In the genomic region with DNA sequence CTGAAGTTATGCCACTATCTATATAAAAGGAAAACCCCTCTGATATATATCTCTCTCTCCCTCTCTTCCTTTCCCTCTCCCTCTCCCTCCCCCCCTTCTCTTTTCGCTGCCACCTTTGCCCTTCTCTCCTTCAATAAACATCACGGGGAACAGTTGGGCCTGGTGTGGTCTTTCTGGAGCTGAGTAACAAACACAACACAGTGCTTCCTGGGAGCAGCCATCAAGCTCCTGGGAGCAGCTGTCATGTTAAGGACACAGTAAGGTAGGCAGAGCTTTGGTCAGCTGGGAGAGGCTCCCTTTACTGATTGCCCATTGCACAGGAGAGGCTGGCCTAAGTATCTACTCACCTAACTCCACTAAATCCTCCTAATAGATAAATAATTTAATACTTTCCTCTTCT, we compare ENCODE assay signal across 14 mouse cellular contexts. TPM values are rescaled to one million over a fixed set of nuclear protein-coding genes. Genes with fewer than 3 reads are reported as not detected.
A peak's percentile ranks its signal among the peaks of the same experiment; 100 is the strongest.
ATAC-seq and TF ChIP-seq lines count a peak whose summit lies in the region.
"Had no signal": no experiment of that assay in that cellular context is flagged by ENCODE, and none has a peak within 500 bp of the region (broad histone marks: within the 10 kb centered on the region; RNA-seq: fewer than 3 reads in every experiment).

No protein-coding gene starts in this region.

- H3K9me3 ChIP-seq in liver, embryonic 15.5 days (replicated peaks): no peaks in the 10 kb centered on the region
- no peaks in the 10 kb centered on the region for H3K9me3 ChIP-seq in liver, embryonic 12.5 days (replicated peaks)
- H3K9me3 ChIP-seq in midbrain, embryonic 13.5 days: no peaks in the 10 kb centered on the region
- no peaks in the 10 kb centered on the region for H3K9me3 ChIP-seq in midbrain, embryonic 16.5 days (replicated peaks; ENCODE audit: control insufficient read depth, low read length, poor library complexity, severe bottlenecking)
- no peaks in the 10 kb centered on the region for H3K9me3 ChIP-seq in intestine, postnatal 0 days (ENCODE audit: control insufficient read depth)
- H3K9me3 ChIP-seq in heart, embryonic 11.5 days (replicated peaks; ENCODE audit: control insufficient read depth, low read length): no peaks in the 10 kb centered on the region
- H3K9me3 ChIP-seq: hindbrain, embryonic 10.5 days; kidney, embryonic 15.5 days; limb, embryonic 13.5 days; liver, embryonic 13.5 days; neural tube, embryonic 12.5 days had no signal

- no peak for TF ChIP-seq CTCF in intestine, postnatal 0 days (IDR thresholded peaks at IDR 0.05; ENCODE audit: low read depth)

- H3K4me1 ChIP-seq in liver, embryonic 15.5 days (replicated peaks): no peaks in the 10 kb centered on the region; the same call in none of the 2 replicates
- peaks cover 14% of the 10 kb centered on the region; the same call in 1 of the 2 replicates for H3K4me1 ChIP-seq in liver, embryonic 12.5 days
- peaks cover 29% of the 10 kb centered on the region for H3K4me1 ChIP-seq in midbrain, embryonic 13.5 days (replicated peaks)
- H3K4me1 ChIP-seq in midbrain, embryonic 16.5 days (ENCODE audit: control insufficient read depth, insufficient read depth, low read length): peaks cover 5% of the 10 kb centered on the region; the same call in 1 of the 2 replicates
- H3K4me1 ChIP-seq in intestine, postnatal 0 days (replicated peaks; ENCODE audit: control insufficient read depth, insufficient read depth, low read length): 0 out of 2 replicates have a peak, but pooled peaks cover 4% of the 10 kb centered on the region
- peaks cover 7% of the 10 kb centered on the region for H3K4me1 ChIP-seq in heart, embryonic 11.5 days (ENCODE audit: control insufficient read depth, insufficient read depth, low read length)

- H3K4me3 ChIP-seq in liver, embryonic 15.5 days (replicated peaks): no peak overlapping the region
- H3K4me3 ChIP-seq in liver, embryonic 12.5 days: no peak overlapping the region
- H3K4me3 ChIP-seq in midbrain, embryonic 13.5 days (replicated peaks): no peak overlapping the region
- H3K4me3 ChIP-seq in midbrain, embryonic 16.5 days (ENCODE audit: low read depth, low read length): no peak overlapping the region
- H3K4me3 ChIP-seq in intestine, postnatal 0 days (ENCODE audit: low read depth, low read length): no peak overlapping the region
- H3K4me3 ChIP-seq in heart, embryonic 11.5 days (ENCODE audit: low read depth, low read length): no peak overlapping the region
- H3K4me3 ChIP-seq: hindbrain, embryonic 10.5 days; kidney, embryonic 15.5 days; limb, embryonic 13.5 days; liver, embryonic 13.5 days; myocyte; neural tube, embryonic 12.5 days had no signal

- H3K27me3 ChIP-seq in liver, embryonic 15.5 days: no peaks in the 10 kb centered on the region
- no peaks in the 10 kb centered on the region; the same call in 1 of the 2 replicates for H3K27me3 ChIP-seq in liver, embryonic 12.5 days (replicated peaks)
- H3K27me3 ChIP-seq in midbrain, embryonic 13.5 days: no peaks in the 10 kb centered on the region
- no peaks in the 10 kb centered on the region for H3K27me3 ChIP-seq in midbrain, embryonic 16.5 days (ENCODE audit: control insufficient read depth, insufficient read depth, low read depth, low read length)
- no peaks in the 10 kb centered on the region for H3K27me3 ChIP-seq in intestine, postnatal 0 days (replicated peaks; ENCODE audit: control insufficient read depth, insufficient read depth, low read length)
- H3K27me3 ChIP-seq in heart, embryonic 11.5 days (ENCODE audit: control insufficient read depth, insufficient read depth, low read length): no peaks in the 10 kb centered on the region
- H3K27me3 ChIP-seq: kidney, embryonic 15.5 days; limb, embryonic 13.5 days; liver, embryonic 13.5 days; neural tube, embryonic 12.5 days had no signal

- ATAC-seq in liver, embryonic 15.5 days (ENCODE audit: insufficient read depth): peak; percentile 34; the same call in 1 of the 2 replicates
- no peak for ATAC-seq in liver, embryonic 12.5 days
- ATAC-seq in midbrain, embryonic 13.5 days: no peak
- no peak for ATAC-seq in midbrain, embryonic 16.5 days
- peak; percentile 33 for ATAC-seq in intestine, postnatal 0 days
- no peak for ATAC-seq in heart, embryonic 11.5 days (replicated peaks; ENCODE audit: insufficient number of reproducible peaks, low FRiP score, low TSS enrichment)
- ATAC-seq: hindbrain, postnatal 0 days had no signal

- 47% methylated on average over 2 of the region's 2 CpGs for WGBS in liver, embryonic 15.5 days (ENCODE audit: insufficient replicate concordance)
- 56% methylated on average over 2 of the region's 2 CpGs for WGBS in liver, embryonic 12.5 days (ENCODE audit: insufficient replicate concordance)
- WGBS in midbrain, embryonic 13.5 days: 37% methylated on average over 2 of the region's 2 CpGs
- 40% methylated on average over 2 of the region's 2 CpGs for WGBS in midbrain, embryonic 16.5 days
- WGBS in intestine, postnatal 0 days: 19% methylated on average over 2 of the region's 2 CpGs
- 46% methylated on average over 2 of the region's 2 CpGs for WGBS in heart, embryonic 11.5 days (ENCODE audit: insufficient replicate concordance)

- H3K27ac ChIP-seq in liver, embryonic 15.5 days (replicated peaks): no peak overlapping the region
- no peak overlapping the region for H3K27ac ChIP-seq in liver, embryonic 12.5 days
- H3K27ac ChIP-seq in midbrain, embryonic 13.5 days: peak overlapping the region; percentile 47; the same call in 1 of the 2 replicates
- no peak overlapping the region for H3K27ac ChIP-seq in midbrain, embryonic 16.5 days (ENCODE audit: low read length)
- H3K27ac ChIP-seq in intestine, postnatal 0 days (ENCODE audit: low read depth, low read length): peak overlapping the region; percentile 54
- H3K27ac ChIP-seq in heart, embryonic 11.5 days (ENCODE audit: low read depth, low read length): no peak overlapping the region
- H3K27ac ChIP-seq: hindbrain, embryonic 10.5 days; hindbrain, postnatal 0 days; limb, embryonic 13.5 days; liver, embryonic 13.5 days; neural tube, embryonic 12.5 days had no signal

- H3K36me3 ChIP-seq in liver, embryonic 15.5 days (replicated peaks): no peaks in the 10 kb centered on the region
- H3K36me3 ChIP-seq in liver, embryonic 12.5 days: no peaks in the 10 kb centered on the region
- no peaks in the 10 kb centered on the region for H3K36me3 ChIP-seq in midbrain, embryonic 13.5 days
- H3K36me3 ChIP-seq in midbrain, embryonic 16.5 days (ENCODE audit: control insufficient read depth, insufficient read depth, low read length): no peaks in the 10 kb centered on the region
- no peaks in the 10 kb centered on the region; the same call in 1 of the 2 replicates for H3K36me3 ChIP-seq in intestine, postnatal 0 days (ENCODE audit: control insufficient read depth, insufficient read depth)
- no peaks in the 10 kb centered on the region for H3K36me3 ChIP-seq in heart, embryonic 11.5 days (ENCODE audit: control insufficient read depth, insufficient read depth, low read length)
- H3K36me3 ChIP-seq: hindbrain, embryonic 10.5 days; kidney, embryonic 15.5 days; limb, embryonic 13.5 days; liver, embryonic 13.5 days; neural tube, embryonic 12.5 days had no signal

- no peak overlapping the region for H3K4me2 ChIP-seq in liver, embryonic 15.5 days
- H3K4me2 ChIP-seq in liver, embryonic 12.5 days: no peak overlapping the region
- H3K4me2 ChIP-seq in midbrain, embryonic 13.5 days (replicated peaks): no peak overlapping the region
- no peak overlapping the region for H3K4me2 ChIP-seq in midbrain, embryonic 16.5 days (ENCODE audit: low read length)
- no peak overlapping the region; the same call in 1 of the 2 replicates for H3K4me2 ChIP-seq in intestine, postnatal 0 days (replicated peaks; ENCODE audit: low read depth)
- H3K4me2 ChIP-seq in heart, embryonic 11.5 days: no peak overlapping the region
- H3K4me2 ChIP-seq: limb, embryonic 13.5 days; liver, embryonic 13.5 days had no signal

- no peak overlapping the region for H3K9ac ChIP-seq in liver, embryonic 15.5 days
- no peak overlapping the region for H3K9ac ChIP-seq in liver, embryonic 12.5 days
- no peak overlapping the region for H3K9ac ChIP-seq in midbrain, embryonic 13.5 days (replicated peaks)
- H3K9ac ChIP-seq in midbrain, embryonic 16.5 days (ENCODE audit: low read depth, low read length): no peak overlapping the region
- H3K9ac ChIP-seq in intestine, postnatal 0 days (ENCODE audit: low read depth, low read length): no peak overlapping the region
- no peak overlapping the region for H3K9ac ChIP-seq in heart, embryonic 11.5 days (ENCODE audit: low read depth, low read length)
- H3K9ac ChIP-seq: forebrain, postnatal 0 days; kidney, embryonic 15.5 days; limb, embryonic 13.5 days; liver, embryonic 13.5 days; neural tube, embryonic 12.5 days had no signal

RNA-seq across cellular contexts. Expression of a gene that starts 9.5 kb away (rescaled TPM):
- 13.7 and 16.5 TPM in 2 replicates for polyA plus RNA-seq in liver, embryonic 15.5 days (2015; fragmentation: Nextera tagmentation; extraction: Ambion mirVana)
- polyA plus RNA-seq in liver, embryonic 12.5 days (2016; fragmentation: Nextera tagmentation; extraction: Ambion mirVana): 10.9 and 11.2 TPM in 2 replicates
- 44.6 and 45.4 TPM in 2 replicates for polyA plus RNA-seq in midbrain, embryonic 13.5 days (2015; fragmentation: Nextera tagmentation; extraction: Ambion mirVana)
- 35.3 and 38.5 TPM in 2 replicates for polyA plus RNA-seq in midbrain, embryonic 16.5 days (2015; fragmentation: Nextera tagmentation; extraction: Ambion mirVana)
- 47.7 and 51.9 TPM in 2 replicates for polyA plus RNA-seq in intestine, postnatal 0 days (2015; fragmentation: Nextera tagmentation; extraction: Ambion mirVana)
- 34.0 and 40.8 TPM in 2 replicates for polyA plus RNA-seq in heart, embryonic 11.5 days (2014; fragmentation: Nextera tagmentation; extraction: Ambion mirVana)

Comparison
In these comparisons a context has a peak if more than half of its experiments do, and no peak if none do; other contexts are left out.
1. ATAC-seq: peak in liver, embryonic 15.5 days (single experiment) and intestine, postnatal 0 days (single experiment); none in liver, embryonic 12.5 days (single experiment), midbrain, embryonic 13.5 days (single experiment), midbrain, embryonic 16.5 days (single experiment) and heart, embryonic 11.5 days (single experiment).
2. H3K27ac ChIP-seq: peak in midbrain, embryonic 13.5 days (single experiment) and intestine, postnatal 0 days (single experiment); none in liver, embryonic 15.5 days (single experiment), liver, embryonic 12.5 days (single experiment), midbrain, embryonic 16.5 days (single experiment) and heart, embryonic 11.5 days (single experiment).